Mouse (Mus musculus): ENCODE measurements around the gene Mib2.
"Not testable (repeated sequence)": the region's sequence is repeated elsewhere in the genome, so short reads cannot be mapped to it uniquely, and the experiment has no call there.

Mib2 gene

DNA sequence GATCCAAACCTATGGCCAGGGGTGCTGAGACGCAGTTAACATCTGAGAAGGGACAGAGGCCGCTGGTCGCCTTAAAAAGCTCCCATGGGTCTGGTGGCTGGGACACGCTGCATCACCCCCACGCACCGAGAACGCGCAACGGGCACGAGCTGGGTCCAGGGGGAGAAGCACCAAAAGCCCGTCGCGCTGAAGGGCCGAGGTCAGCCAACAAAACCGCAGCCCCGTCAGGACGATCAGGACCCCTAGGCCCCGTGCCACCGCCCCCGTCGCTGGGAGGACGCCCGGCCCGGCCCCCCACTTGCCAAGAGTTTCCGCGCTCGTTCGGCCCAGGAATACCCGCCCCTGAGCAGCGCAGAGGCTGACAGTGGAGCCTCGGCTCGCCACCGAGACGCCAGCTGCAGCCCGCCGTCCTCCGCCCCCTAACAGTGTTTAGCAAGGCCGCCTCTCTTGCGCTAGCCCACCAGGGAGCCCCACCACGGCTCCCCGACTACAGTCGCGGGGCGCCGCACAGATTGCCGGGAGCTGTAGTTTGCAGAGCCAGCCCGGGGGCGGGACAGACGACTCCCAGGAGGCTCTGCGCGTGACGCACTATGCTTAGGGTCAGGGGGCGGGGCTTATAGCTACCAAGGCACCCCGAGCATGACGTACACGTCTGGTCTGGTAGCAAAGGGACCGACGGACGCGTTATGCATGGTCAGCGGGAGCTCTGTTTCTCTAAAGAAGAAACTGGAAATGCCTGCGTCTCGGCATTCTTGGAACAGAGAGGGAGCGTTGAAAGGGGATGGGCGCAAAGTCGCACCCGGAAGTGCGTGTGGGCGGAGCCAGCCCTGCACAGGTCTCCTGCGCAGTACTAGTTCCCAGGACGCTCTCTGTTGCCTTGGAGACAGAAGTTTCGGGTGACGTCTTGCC lies at the start of gene Mib2:
TSS of gene Mib2 (minus strand) at position 510 of the 909 bp plus-strand sequence.
- peak; percentile 92 for DNase-seq (ENCODE audit: low read depth)

DNA sequence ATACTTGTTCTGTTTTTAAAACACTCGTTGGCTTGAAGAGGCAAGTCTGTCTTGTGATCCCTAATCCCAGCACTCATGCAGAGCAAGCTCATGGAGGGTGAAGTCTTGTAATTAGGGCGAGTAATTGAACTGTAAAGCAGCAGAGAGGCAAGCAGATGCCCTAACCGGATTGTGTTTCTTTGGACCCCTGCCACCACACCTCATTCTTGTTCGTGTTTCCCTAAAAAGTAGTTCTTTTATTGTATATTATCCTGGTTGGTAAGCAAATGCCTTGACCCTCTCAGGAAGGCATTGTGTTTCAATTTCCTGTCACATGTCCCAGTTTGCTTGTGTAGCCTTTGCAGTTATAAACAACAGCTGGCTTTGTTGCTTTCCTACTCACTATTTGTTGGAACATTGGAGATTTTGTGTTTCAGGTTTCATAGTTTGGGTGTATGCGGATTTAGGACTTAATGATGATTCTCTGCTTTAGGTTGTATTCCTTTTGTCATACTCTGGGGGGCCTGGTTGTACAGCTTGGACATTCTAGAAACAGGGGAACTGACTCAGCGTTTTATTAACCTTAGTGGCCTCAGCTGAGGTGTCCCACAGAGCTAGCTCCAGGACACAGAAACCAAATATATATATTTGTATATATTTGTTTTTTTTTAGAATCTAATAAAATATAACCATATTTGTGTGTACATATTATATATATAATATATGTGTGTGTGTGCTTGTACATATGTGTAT lies 41.7 kb upstream of the Mib2 start:
- DNase-seq (ENCODE audit: low read depth): no peak

DNA sequence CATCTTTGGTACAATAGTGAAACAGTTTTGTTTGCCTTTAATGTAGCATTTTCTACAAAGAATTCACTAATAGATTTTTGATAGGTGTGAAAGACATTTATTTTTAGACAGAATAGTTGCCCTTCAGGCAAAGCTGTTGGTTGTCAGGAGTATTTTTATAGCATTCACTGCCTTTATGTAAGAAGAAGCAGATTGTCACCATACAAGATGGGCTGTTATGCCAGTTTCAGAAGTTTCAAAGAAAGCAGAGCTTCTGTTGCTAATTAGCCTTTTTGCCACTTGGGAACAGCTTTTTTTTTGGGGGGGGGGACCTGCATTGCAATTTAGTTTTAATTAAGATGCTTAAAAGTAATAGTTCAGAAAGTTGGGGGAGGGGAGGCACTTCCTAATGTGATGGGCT lies 40.0 kb upstream of the Mib2 start:
- DNase-seq (ENCODE audit: low read depth): no peak

DNA sequence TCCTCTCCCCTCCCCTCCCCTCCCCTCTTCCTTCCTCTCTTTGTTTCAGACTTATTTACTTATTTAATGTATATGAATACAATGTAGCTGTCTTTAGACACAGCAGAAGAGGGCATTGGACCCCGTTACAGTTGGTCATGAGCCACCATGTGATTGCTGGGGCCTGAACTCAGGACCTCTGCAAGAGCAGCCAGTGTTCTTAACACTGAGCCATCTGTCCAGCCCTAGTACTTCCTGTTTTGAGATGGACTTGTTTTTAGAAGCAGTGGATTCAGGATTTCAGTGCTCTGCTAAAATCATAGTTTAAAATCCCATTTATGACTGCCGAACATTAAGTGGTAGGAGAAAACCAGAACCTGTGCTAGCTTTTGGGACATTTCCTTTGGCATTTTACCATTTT lies 39.6 kb upstream of the Mib2 start:
- no peak for DNase-seq (ENCODE audit: low read depth)

DNA sequence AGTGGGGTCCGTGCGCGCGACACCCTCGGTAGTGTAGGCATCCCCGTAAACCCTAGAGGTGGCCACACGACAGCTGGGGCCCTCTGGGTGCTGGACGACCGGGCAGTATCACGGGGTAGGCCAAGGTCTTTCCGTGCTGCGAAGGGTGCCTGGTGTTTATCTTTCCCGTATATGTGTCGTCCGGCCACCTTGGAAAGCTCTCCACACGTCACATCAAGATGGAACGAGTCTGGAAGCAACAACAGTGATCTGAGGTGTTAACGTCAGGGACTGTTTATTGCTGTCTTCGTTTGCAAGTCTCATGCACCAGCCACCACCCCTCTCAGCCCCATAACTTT lies 36.6 kb upstream of the Mib2 start:
- DNase-seq (ENCODE audit: low read depth): no peak

DNA sequence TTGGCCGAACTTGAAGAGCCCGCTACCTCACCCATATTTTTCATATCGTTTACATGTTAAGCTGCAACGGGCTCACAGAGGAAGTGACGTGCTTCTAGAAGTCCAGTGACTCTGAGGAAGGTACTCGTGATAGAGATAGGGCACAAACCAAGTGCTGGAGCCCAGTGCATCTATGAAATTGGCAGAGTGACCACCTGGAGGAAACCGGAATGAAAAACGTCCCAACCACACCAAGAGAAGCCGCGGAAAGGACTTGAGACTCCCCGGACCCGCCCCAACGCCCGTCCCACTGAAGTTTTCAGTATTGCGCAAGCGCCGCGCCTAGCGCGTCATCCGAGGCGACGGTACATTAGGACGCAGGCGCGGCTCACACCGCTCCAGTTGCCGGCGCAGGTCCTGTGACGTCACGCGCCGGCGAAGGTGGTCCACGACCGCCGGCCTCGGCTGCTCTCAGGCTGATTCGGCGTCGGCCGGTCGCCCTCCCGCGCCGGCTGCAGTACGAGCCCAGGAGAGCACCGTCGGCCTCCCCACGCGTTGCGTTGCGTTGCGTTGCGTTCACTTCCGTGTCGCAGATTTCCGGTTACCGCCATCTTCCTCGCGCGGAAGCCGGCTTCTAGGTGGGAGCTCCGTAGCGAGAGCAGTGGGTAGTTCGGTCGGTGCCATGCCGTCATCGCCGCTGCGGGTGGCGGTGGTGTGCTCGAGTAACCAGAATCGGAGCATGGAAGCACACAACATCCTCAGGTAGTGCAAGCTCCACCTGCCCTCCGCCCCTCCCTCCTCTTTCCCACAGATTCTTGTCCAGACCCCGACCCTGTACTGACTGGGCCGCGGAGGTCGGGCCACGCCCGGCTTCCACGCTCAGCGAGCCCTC lies 36.0 kb upstream of the Mib2 start, which contains the start of gene Ssu72:
TSS of gene Ssu72 (plus strand) at position 80 of the 871 bp plus-strand sequence.
- DNase-seq (ENCODE audit: low read depth): peak; percentile 89

DNA sequence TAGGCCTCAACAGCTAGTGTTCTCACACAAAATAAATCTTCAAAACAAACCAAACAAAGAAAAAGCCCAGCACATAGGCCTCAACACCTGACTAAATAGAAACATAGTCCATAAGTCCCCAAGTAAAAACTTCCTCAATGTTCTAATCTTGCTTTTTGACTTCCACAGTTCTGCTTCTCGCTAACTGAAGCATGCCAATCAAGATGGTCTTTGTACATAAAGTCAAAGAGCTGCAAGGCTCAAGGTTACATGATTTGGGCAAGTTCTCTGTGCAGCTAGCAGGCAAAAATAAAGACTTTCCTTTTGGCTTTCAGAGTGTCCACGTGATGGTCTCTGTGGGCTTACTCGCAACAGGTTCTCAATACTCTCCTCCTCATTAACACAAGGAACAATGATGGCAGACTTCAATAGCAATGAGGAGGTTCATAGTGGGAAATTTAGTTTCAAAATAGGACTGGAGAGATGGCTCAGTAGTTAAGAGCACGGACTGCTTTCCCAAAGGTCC lies 34.5 kb upstream of the Mib2 start:
- DNase-seq (ENCODE audit: low read depth): no peak

DNA sequence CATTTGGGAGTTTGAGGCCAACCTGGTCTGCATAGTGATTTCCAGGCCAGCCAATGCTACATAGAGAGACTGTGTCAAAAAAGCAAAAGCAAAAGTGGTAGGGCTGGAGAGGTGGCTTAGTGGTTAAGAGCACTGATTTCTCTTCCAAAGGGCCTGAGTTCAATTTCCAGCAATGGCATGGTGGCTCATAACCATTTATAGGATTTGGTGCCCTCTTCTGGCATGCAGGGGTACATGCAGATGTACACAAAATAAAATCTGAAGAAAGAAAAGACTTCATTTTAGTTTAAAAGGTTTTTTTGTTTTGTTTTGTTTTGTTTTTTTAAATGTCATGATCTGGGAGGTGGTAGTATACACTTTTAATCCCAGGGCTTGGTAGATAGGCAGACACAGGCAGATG lies 31.4 kb upstream of the Mib2 start:
- DNase-seq (ENCODE audit: low read depth): no peak

DNA sequence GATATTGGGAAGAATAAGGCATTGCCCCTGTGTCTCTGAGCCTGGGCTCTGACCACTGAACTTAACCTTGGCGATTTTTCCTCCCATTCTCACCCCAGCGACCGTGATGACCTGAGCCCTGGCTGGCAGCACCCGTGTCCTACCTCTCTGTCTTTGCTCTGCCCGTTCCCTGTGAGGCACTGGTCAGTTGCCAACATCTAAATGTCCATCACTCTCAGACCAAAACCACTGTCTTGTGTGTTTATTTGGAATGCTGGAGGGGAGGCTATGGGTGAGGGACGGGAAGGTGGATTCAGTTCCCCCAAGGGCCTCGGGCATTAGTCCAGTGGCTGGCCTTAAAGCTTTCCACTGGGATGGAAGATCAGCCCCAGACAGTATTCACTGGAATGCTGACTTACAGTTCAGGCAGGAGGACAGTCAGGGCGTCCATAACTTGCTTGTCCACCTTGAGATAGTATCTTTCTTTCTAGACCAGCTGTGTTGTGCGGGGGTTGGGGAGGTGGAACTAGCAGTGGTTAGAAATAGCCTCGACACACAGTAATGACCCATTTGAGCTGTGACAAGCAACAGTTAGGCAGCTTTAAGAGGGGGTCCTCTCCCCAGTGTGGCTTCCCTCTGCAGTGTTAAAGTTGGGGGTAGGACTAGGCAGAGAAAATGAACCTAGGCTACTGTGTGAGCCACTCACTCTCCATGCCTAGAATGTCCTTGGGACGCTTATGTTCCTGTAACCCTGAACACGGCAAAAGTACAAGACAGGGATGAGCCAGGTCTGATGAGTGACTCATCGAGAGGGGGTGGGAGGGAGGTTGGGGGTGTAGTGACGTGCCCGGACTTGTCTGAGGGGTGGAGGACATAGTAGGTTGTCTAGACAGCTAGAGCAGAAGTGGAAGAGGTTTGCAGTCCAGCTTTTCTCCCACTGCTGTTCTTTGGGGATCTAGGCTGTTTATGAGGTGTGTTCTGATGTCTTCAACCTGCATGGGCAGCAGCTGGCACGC lies 27.6 kb upstream of the Mib2 start:
- no peak for DNase-seq (ENCODE audit: low read depth)

DNA sequence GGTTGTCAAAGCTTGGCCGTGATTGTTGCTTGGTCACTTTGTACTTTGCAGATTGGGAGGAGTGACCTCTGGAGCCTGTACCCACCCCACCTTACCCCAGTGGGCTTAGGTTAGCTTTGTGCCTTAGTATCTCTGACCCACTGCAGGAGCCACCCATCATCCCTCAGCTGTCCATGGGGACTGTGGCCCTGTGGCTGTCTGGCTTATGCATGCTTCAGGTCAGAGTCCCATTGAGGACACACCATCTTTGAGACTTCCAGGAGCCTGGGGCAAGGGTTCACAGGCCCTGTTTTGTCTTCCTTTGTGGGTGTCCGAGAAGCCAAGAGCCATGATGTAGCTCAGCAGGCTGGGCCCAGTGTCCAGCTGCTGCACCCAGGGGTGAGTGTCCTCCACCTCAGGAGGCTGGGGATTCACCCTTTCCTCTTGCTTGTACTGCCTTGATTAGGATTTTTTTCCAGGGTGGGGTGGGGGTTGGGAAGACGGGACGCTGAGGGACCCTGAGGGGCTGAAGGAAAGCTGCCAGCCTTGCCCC lies 26.6 kb upstream of the Mib2 start:
- DNase-seq (ENCODE audit: low read depth): no peak

DNA sequence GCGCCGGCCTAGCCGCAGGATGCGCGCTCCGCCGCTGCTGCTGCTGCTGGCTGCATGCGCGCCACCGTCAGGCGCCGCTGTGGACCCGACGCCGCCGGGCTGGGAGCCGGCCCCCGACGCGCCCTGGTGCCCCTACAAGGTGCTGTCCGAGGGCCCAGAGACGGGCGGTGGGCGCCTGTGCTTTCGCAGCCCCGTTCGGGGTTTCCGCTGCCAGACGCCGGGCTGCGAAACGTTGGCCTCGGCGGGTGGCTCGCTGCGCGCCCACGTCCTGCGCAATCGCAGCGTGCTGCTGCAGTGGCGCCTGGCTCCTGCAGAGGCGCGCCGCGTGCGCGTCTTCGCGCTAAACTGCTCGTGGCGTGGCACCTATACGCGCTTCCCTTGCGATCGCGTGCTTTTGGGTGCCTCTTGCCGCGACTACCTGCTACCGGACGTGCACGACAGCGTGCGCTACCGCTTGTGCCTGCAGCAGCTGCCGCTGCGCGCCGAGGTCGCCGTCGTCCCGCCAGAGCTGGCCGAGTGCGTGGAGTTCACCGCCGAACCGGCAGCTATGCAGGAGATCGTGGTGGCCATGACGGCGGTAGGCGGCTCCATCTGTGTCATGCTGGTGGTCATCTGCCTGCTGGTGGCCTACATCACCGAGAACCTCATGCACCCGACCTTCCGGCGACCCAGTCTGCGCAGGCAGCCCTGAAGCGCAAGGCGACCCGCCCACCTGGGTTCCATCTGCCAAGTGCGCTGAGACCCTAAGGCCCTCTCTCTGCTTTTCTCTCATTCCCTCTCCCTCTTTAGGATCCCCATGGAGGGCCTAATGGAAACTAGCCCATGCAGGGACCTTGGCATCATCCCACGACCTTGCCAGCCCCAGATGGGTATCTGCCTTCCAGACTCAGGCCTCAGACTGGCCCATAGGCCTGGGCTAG lies 25.7 kb upstream of the Mib2 start:
- no peak for DNase-seq (ENCODE audit: low read depth)

DNA sequence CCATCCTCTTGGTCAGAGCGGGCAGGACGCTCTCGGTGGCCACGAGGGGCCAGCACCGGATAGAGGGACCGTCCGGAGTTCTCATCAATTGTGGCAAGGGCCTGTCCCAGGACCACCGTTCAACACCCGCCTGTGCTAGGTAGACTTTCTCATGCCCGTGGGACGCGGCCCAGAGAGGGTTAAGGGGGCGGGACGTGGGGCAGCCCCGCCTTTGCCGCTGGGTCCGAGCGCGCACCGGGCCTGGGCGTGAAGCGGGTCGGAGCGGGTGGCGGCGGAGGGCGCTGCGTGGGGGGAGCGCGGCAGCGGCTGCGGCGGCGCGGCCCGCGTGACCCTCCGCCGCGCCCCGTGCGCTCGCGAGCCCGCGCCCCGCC lies 25.1 kb upstream of the Mib2 start, which contains the start of gene Fndc10:
TSS of gene Fndc10 (plus strand) at position 232 of the 371 bp plus-strand sequence.
- DNase-seq (ENCODE audit: low read depth): no peak

DNA sequence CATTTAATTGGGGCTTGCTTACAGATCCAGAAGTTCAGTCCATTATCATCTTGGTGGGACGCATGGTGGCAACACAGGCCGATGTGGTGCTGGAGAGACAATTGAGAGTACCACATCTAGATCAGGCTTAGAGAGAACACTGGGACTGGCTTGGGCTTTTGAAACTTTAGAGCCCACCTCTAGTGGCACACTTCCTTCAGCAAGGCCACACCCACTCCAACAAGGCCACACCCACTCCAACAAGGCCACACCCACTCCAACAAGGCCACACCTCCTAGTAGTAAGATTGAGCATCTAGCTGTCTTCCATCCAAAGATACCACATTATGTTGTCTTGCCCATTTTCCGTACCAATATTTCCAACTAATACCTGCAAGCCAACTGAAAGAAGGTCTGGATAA lies 23.4 kb upstream of the Mib2 start:
- no peak for DNase-seq (ENCODE audit: low read depth)

DNA sequence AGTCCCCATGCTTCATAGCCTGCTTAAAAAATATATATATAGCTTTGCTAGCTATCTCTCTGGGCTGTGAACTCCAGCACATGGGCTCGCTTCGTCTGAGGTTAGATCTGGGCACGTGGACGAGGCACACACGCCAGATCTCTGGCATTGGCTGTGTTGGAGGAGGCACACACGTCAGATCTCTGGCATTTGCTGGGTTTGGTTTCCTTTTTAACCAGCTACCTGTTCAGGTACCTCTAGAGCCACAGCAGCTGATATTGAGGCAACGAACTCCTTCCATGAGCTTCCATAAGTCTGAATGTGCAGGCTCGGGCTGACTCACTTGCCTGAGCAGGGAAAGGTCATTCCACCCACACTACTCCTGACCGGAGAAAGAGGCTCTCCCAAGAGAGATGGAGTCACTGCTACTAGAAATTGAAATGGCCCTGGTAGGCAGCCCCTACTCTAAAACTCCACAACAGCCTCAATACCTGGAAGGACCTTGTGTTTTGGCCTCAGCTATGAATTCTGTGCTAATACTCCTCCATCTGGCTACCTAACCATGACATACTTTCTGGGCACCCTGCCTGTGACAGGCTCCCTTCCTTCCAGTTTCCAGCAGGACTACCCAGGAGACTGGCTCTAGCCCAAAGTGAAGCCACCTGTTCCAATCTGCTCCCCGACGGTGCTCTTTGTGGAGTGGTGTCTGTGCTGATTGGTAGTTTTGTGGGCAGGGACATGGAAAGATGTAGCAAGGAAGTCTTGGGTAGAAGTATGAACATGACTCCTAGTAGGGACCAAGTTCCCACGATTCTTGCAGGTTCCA lies 21.8 kb upstream of the Mib2 start:
- no peak for DNase-seq (ENCODE audit: low read depth)

DNA sequence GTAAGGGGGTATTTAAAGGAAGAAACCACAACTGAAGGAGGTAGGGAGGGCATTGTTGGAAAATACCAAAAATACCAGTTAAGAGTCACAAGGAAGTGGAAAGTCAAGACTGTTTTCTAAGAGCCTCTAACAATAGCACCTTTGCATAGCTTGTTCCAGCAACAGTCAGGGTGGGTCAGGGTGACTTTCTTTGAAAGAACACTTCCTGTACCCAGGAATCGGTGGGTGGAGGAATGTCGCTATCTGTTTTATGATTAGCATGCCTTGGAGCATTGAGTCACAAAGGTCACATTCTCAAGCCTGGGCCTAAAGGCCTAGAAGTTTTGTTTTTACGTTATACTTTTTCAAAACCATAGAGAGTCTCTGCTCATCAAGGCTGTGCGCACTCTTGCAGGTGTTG lies 18.8 kb upstream of the Mib2 start:
- DNase-seq (ENCODE audit: low read depth): not testable (repeated sequence)

DNA sequence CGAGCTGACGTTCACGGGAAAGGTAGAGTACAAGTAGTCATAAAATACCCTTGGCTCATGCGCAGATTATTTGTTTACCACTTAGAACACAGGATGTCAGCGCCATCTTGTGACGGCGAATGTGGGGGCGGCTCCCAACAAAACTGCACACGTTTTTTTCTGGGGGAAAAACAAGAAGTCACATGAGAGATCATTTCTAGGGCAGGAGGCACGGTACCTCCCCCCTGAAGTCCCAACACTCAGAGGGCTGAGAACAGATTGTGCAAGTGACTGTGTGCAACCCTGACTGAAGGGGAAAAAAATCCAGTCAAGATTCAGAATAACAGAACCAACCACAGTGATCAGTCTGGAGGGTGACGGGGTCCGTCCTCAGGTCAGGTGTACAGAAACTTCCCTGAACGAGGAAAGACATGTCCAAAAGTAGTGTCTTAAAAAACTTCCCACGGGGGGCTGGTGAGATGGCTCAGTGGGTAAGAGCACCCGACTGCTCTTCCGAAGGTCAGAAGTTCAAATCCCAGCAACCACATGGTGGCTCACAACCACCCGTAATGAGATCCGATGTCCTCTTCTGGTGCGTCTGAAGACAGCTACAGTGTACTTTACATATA lies 14.8 kb upstream of the Mib2 start:
- DNase-seq (ENCODE audit: low read depth): not testable (repeated sequence)

DNA sequence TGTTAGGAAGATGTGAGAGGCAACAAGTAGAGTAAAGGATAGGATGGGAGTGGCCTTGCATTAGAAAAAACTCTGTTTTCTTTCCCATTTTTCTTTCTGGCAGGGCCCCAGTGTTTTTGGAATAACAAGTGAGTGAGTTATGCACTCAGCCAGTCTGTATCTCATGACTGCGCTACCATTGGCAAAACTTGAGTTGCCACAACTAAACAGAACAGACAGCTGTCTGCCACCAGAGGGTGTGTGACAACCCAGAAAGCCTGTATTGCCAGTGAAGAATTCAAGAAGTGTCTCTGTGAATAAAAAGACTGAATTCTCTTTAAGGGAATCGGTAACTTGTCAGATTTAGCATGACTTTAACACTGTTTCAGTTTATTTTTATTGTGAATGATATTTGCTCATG lies 7.0 kb upstream of the Mib2 start:
- DNase-seq (ENCODE audit: low read depth): no peak

DNA sequence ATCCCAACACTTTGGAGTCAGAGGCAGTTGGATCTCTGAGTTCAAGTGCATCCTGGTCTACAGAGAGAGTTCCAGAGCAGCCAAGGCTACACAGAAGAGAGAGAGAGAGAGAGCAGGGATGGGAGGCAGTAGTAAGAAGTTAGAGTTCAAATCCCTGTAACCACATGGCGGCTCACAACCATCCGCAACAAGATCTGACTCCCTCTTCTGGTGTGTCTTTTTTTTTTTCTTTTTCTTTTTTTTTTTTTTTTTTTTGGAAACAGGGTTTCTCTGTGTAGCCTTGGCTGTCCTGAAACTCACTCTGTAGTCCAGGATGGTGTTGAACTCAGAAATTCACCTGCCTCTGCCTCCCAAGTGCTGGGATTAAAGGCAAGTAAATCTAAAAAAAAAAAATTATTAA lies 3.1 kb upstream of the Mib2 start:
- no peak for DNase-seq (ENCODE audit: low read depth)
